Mouse (Mus musculus): ENCODE measurements at regions not wholly inside any gene's neighbourhood (a gene's known extent, or its start where the extent isn't known, plus 50 kb on each side); places are given as distances from the start of the nearest gene placed in this dataset.

- no peak for ATAC-seq (ENCODE audit: insufficient read depth, low FRiP score)
- Histone ChIP-seq H3K9ac (ENCODE audit: low read length) (no peak overlapping the region), H3K4me2 (ENCODE audit: low read depth, low read length) (no peak overlapping the region), H3K27ac (ENCODE audit: low read length) (no peak overlapping the region), H3K4me1 (ENCODE audit: control insufficient read depth, insufficient read depth, low read length) (no peaks in the 10 kb centered on the region), H3K27me3 (ENCODE audit: control insufficient read depth, insufficient read depth, low read length) (no peaks in the 10 kb centered on the region), H3K9me3 (replicated peaks; ENCODE audit: control insufficient read depth, low read length) (no peaks in the 10 kb centered on the region), H3K4me3 (replicated peaks; ENCODE audit: low read length) (no peak overlapping the region), H3K36me3 (ENCODE audit: control insufficient read depth, insufficient read depth, low read length) (no peaks in the 10 kb centered on the region)
- 86% methylated on average over 1 of the region's 1 CpGs for WGBS
These were observed 92.8 kb upstream of the Far2 start for GRCm38 (mm10) chr6:147954253-147954652.

- Histone ChIP-seq H3K4me1 (ENCODE audit: control insufficient read depth, insufficient read depth, low read length) (no peaks in the 10 kb centered on the region), H3K27me3 (ENCODE audit: control insufficient read depth, insufficient read depth, low read length) (no peaks in the 10 kb centered on the region), H3K9ac (ENCODE audit: low read length) (no peak overlapping the region), H3K4me2 (ENCODE audit: low read depth, low read length) (no peak overlapping the region), H3K9me3 (replicated peaks; ENCODE audit: control insufficient read depth, low read length) (no peaks in the 10 kb centered on the region), H3K36me3 (ENCODE audit: control insufficient read depth, insufficient read depth, low read length) (no peaks in the 10 kb centered on the region), H3K4me3 (replicated peaks; ENCODE audit: low read length) (no peak overlapping the region), H3K27ac (ENCODE audit: low read length) (no peak overlapping the region)
- ATAC-seq (ENCODE audit: insufficient read depth, low FRiP score) = no peak
- 59% methylated on average over 7 of the region's 7 CpGs for WGBS
These were observed 91.9 kb upstream of the Far2 start for GRCm38 (mm10) chr6:147954967-147955830.

GRCm38 (mm10) chr6:147964739-147965138 is 82.3 kb upstream of the Far2 start:
- Histone ChIP-seq H3K9me3 (replicated peaks; ENCODE audit: control insufficient read depth, low read length) (no peaks in the 10 kb centered on the region), H3K27me3 (ENCODE audit: control insufficient read depth, insufficient read depth, low read length) (no peaks in the 10 kb centered on the region), H3K36me3 (ENCODE audit: control insufficient read depth, insufficient read depth, low read length) (no peaks in the 10 kb centered on the region), H3K4me1 (ENCODE audit: control insufficient read depth, insufficient read depth, low read length) (no peaks in the 10 kb centered on the region), H3K4me2 (ENCODE audit: low read depth, low read length) (no peak overlapping the region), H3K4me3 (replicated peaks; ENCODE audit: low read length) (no peak overlapping the region), H3K27ac (ENCODE audit: low read length) (no peak overlapping the region), H3K9ac (ENCODE audit: low read length) (no peak overlapping the region)
- 85% methylated on average over 4 of the region's 4 CpGs for WGBS
- no peak for ATAC-seq (ENCODE audit: insufficient read depth, low FRiP score)

- WGBS = 74% methylated on average over 2 of the region's 2 CpGs
These were observed 76.9 kb upstream of the Far2 start for GRCm38 (mm10) chr6:147970162-147970608.

GRCm38 (mm10) chr6:147972552-147972951 is 74.5 kb upstream of the Far2 start:
- no peaks in the 10 kb centered on the region for H3K36me3 ChIP-seq (ENCODE audit: control insufficient read depth, insufficient read depth, low read length)
- no peaks in the 10 kb centered on the region for H3K27me3 ChIP-seq (ENCODE audit: control insufficient read depth, insufficient read depth, low read length)
- H3K4me2 ChIP-seq (ENCODE audit: low read depth, low read length) = no peak overlapping the region
- no peaks in the 10 kb centered on the region for H3K4me1 ChIP-seq (ENCODE audit: control insufficient read depth, insufficient read depth, low read length)
- no peak overlapping the region for H3K27ac ChIP-seq (ENCODE audit: low read length)
- no peak for ATAC-seq (ENCODE audit: insufficient read depth, low FRiP score)
- no peak overlapping the region for H3K4me3 ChIP-seq (replicated peaks; ENCODE audit: low read length)
- no peak overlapping the region for H3K9ac ChIP-seq (ENCODE audit: low read length)
- 9% methylated on average over 1 of the region's 1 CpGs for WGBS
- no peaks in the 10 kb centered on the region for H3K9me3 ChIP-seq (replicated peaks; ENCODE audit: control insufficient read depth, low read length)

More at GRCm38 (mm10) chr6:147970162-147970608, 76.9 kb upstream of the Far2 start:
- Histone ChIP-seq H3K27me3 (ENCODE audit: control insufficient read depth, insufficient read depth, low read length) (no peaks in the 10 kb centered on the region), H3K4me3 (replicated peaks; ENCODE audit: low read length) (no peak overlapping the region), H3K27ac (ENCODE audit: low read length) (no peak overlapping the region), H3K4me2 (ENCODE audit: low read depth, low read length) (no peak overlapping the region), H3K9me3 (replicated peaks; ENCODE audit: control insufficient read depth, low read length) (no peaks in the 10 kb centered on the region), H3K4me1 (ENCODE audit: control insufficient read depth, insufficient read depth, low read length) (no peaks in the 10 kb centered on the region), H3K36me3 (ENCODE audit: control insufficient read depth, insufficient read depth, low read length) (no peaks in the 10 kb centered on the region), H3K9ac (ENCODE audit: low read length) (no peak overlapping the region)
- ATAC-seq (ENCODE audit: insufficient read depth, low FRiP score) = no peak

- Histone ChIP-seq H3K27me3 (ENCODE audit: control insufficient read depth, insufficient read depth, low read length) (no peaks in the 10 kb centered on the region), H3K4me3 (replicated peaks; ENCODE audit: low read length) (no peak overlapping the region), H3K4me2 (ENCODE audit: low read depth, low read length) (no peak overlapping the region), H3K9me3 (replicated peaks; ENCODE audit: control insufficient read depth, low read length) (no peaks in the 10 kb centered on the region), H3K27ac (ENCODE audit: low read length) (no peak overlapping the region), H3K9ac (ENCODE audit: low read length) (no peak overlapping the region), H3K4me1 (ENCODE audit: control insufficient read depth, insufficient read depth, low read length) (no peaks in the 10 kb centered on the region), H3K36me3 (ENCODE audit: control insufficient read depth, insufficient read depth, low read length) (no peaks in the 10 kb centered on the region)
- WGBS = 61% methylated on average over 2 of the region's 2 CpGs
- ATAC-seq (ENCODE audit: insufficient read depth, low FRiP score) = no peak
These were observed 74.0 kb upstream of the Far2 start for GRCm38 (mm10) chr6:147973059-147973458.

GRCm38 (mm10) chr6:147975917-147976316 is 71.1 kb upstream of the Far2 start:
- no peaks in the 10 kb centered on the region for H3K9me3 ChIP-seq (replicated peaks; ENCODE audit: control insufficient read depth, low read length)
- ATAC-seq (ENCODE audit: insufficient read depth, low FRiP score) = no peak
- no peaks in the 10 kb centered on the region for H3K4me1 ChIP-seq (ENCODE audit: control insufficient read depth, insufficient read depth, low read length)
- no peak overlapping the region for H3K4me2 ChIP-seq (ENCODE audit: low read depth, low read length)
- H3K36me3 ChIP-seq (ENCODE audit: control insufficient read depth, insufficient read depth, low read length) = no peaks in the 10 kb centered on the region
- no peak overlapping the region for H3K27ac ChIP-seq (ENCODE audit: low read length)
- WGBS = 56% methylated on average over 1 of the region's 1 CpGs
- no peak overlapping the region for H3K4me3 ChIP-seq (replicated peaks; ENCODE audit: low read length)
- no peaks in the 10 kb centered on the region for H3K27me3 ChIP-seq (ENCODE audit: control insufficient read depth, insufficient read depth, low read length)
- H3K9ac ChIP-seq (ENCODE audit: low read length) = no peak overlapping the region

- H3K27ac ChIP-seq (ENCODE audit: low read length) = no peak overlapping the region
- WGBS = 65% methylated on average over 4 of the region's 4 CpGs
- H3K9me3 ChIP-seq (replicated peaks; ENCODE audit: control insufficient read depth, low read length) = no peaks in the 10 kb centered on the region
- H3K27me3 ChIP-seq (ENCODE audit: control insufficient read depth, insufficient read depth, low read length) = no peaks in the 10 kb centered on the region
- H3K9ac ChIP-seq (ENCODE audit: low read length) = no peak overlapping the region
- ATAC-seq (ENCODE audit: insufficient read depth, low FRiP score) = no peak
- H3K4me1 ChIP-seq (ENCODE audit: control insufficient read depth, insufficient read depth, low read length) = no peaks in the 10 kb centered on the region
- no peak overlapping the region for H3K4me3 ChIP-seq (replicated peaks; ENCODE audit: low read length)
- H3K36me3 ChIP-seq (ENCODE audit: control insufficient read depth, insufficient read depth, low read length) = no peaks in the 10 kb centered on the region
- H3K4me2 ChIP-seq (ENCODE audit: low read depth, low read length) = no peak overlapping the region
These were observed 57.7 kb upstream of the Far2 start for GRCm38 (mm10) chr6:147989381-147989780.

All from stomach, embryonic 16.5 days (tissue).